Mouse (Mus musculus): ENCODE measurements around the gene Grpr. TPM values are rescaled to one million over a fixed set of nuclear protein-coding genes. Genes with fewer than 3 reads are reported as not detected.

Grpr gene
- 0.25 and 0.26 TPM in 2 replicates for polyA plus RNA-seq (2015; fragmentation: Nextera tagmentation; extraction: Ambion mirVana)

GRCm38 (mm10) chrX:163549666-163550065 is at the start of gene Grpr:
TSS of gene Grpr (minus strand) at chrX:163549677.
- Histone ChIP-seq H3K9me3 (replicated peaks) (no peaks in the 10 kb centered on the region), H3K4me1 (no peaks in the 10 kb centered on the region), H3K4me3 (no peak within 1 kb of the TSS), H3K4me2 (no peak within 1 kb of the TSS), H3K27me3 (peaks cover 12% of the 10 kb centered on the region; the same call in 1 of the 2 replicates), H3K27ac (no peak within 1 kb of the TSS), H3K36me3 (ENCODE audit: poor library complexity, severe bottlenecking) (no peaks in the 10 kb centered on the region), H3K9ac (no peak within 1 kb of the TSS)
- ATAC-seq, result peak; percentile 95
- 19% methylated on average over 7 of the region's 7 CpGs for WGBS

- no peak overlapping the region for H3K4me2 ChIP-seq
- H3K9ac ChIP-seq, result no peak overlapping the region
- peaks cover 4% of the 10 kb centered on the region; the same call in 1 of the 2 replicates for H3K27me3 ChIP-seq
- no peak overlapping the region for H3K27ac ChIP-seq
- no peaks in the 10 kb centered on the region for H3K4me1 ChIP-seq
- no peaks in the 10 kb centered on the region for H3K36me3 ChIP-seq (ENCODE audit: poor library complexity, severe bottlenecking)
- no peak overlapping the region for H3K4me3 ChIP-seq
- ATAC-seq, result no peak
- H3K9me3 ChIP-seq (replicated peaks), result no peaks in the 10 kb centered on the region
- WGBS, result 76% methylated on average over 3 of the region's 3 CpGs
Observed at GRCm38 (mm10) chrX:163560521-163560920, 11.0 kb upstream of the Grpr start.

- no peaks in the 10 kb centered on the region for H3K4me1 ChIP-seq
- no peaks in the 10 kb centered on the region for H3K9me3 ChIP-seq (replicated peaks)
- 73% methylated on average over 5 of the region's 5 CpGs for WGBS
- H3K36me3 ChIP-seq (ENCODE audit: poor library complexity, severe bottlenecking), result no peaks in the 10 kb centered on the region
- H3K4me2 ChIP-seq, result no peak overlapping the region
- H3K27me3 ChIP-seq, result peaks cover 16% of the 10 kb centered on the region; the same call in 1 of the 2 replicates
- no peak overlapping the region for H3K27ac ChIP-seq
- ATAC-seq, result no peak
- no peak overlapping the region for H3K4me3 ChIP-seq
- no peak overlapping the region for H3K9ac ChIP-seq
Observed at GRCm38 (mm10) chrX:163547042-163547441, 2.4 kb downstream of the Grpr start.

GRCm38 (mm10) chrX:163532836-163533235 is 16.6 kb downstream of the Grpr start:
- H3K9ac ChIP-seq, result no peak overlapping the region
- H3K27me3 ChIP-seq, result 0 out of 2 replicates have a peak, but pooled peaks cover 3% of the 10 kb centered on the region
- no peaks in the 10 kb centered on the region for H3K4me1 ChIP-seq
- H3K4me3 ChIP-seq, result no peak overlapping the region
- H3K36me3 ChIP-seq (ENCODE audit: poor library complexity, severe bottlenecking), result no peaks in the 10 kb centered on the region
- WGBS, result 70% methylated on average over 2 of the region's 2 CpGs
- H3K9me3 ChIP-seq (replicated peaks), result no peaks in the 10 kb centered on the region
- no peak overlapping the region for H3K27ac ChIP-seq
- no peak overlapping the region for H3K4me2 ChIP-seq
- no peak for ATAC-seq

GRCm38 (mm10) chrX:163518963-163519541 is 30.4 kb downstream of the Grpr start:
- Histone ChIP-seq H3K27me3 (no peaks in the 10 kb centered on the region; the same call in 1 of the 2 replicates), H3K9ac (no peak overlapping the region), H3K36me3 (ENCODE audit: poor library complexity, severe bottlenecking) (no peaks in the 10 kb centered on the region), H3K4me2 (no peak overlapping the region), H3K4me3 (no peak overlapping the region), H3K27ac (no peak overlapping the region), H3K9me3 (replicated peaks) (no peaks in the 10 kb centered on the region), H3K4me1 (no peaks in the 10 kb centered on the region)
- ATAC-seq, result no peak
- 78% methylated on average over 4 of the region's 4 CpGs for WGBS

GRCm38 (mm10) chrX:163511766-163512165 is 37.7 kb downstream of the Grpr start:
- 54% methylated on average over 2 of the region's 2 CpGs for WGBS
- no peak for ATAC-seq

GRCm38 (mm10) chrX:163502088-163502487 is 47.4 kb downstream of the Grpr start:
- no peak overlapping the region for H3K4me3 ChIP-seq
- 79% methylated on average over 3 of the region's 3 CpGs for WGBS
- H3K27ac ChIP-seq, result no peak overlapping the region
- no peaks in the 10 kb centered on the region for H3K36me3 ChIP-seq (ENCODE audit: poor library complexity, severe bottlenecking)
- H3K4me2 ChIP-seq, result no peak overlapping the region
- no peak overlapping the region for H3K9ac ChIP-seq
- H3K27me3 ChIP-seq, result no peaks in the 10 kb centered on the region
- H3K9me3 ChIP-seq (replicated peaks), result no peaks in the 10 kb centered on the region
- no peak for ATAC-seq
- H3K4me1 ChIP-seq, result no peaks in the 10 kb centered on the region

More at GRCm38 (mm10) chrX:163511766-163512165, 37.7 kb downstream of the Grpr start:
- Histone ChIP-seq H3K27ac (no peak overlapping the region), H3K4me3 (no peak overlapping the region), H3K27me3 (peaks cover 2% of the 10 kb centered on the region; the same call in 1 of the 2 replicates), H3K9ac (no peak overlapping the region), H3K4me1 (no peaks in the 10 kb centered on the region), H3K9me3 (replicated peaks) (no peaks in the 10 kb centered on the region), H3K4me2 (no peak overlapping the region), H3K36me3 (ENCODE audit: poor library complexity, severe bottlenecking) (no peaks in the 10 kb centered on the region)

Other genes starting within 250 kb of the Grpr start
- gene Rnf138rt1, start 211.7 kb upstream of the Grpr start, polyA plus RNA-seq (2015; fragmentation: Nextera tagmentation; extraction: Ambion mirVana), result 1.3 and 2.3 TPM in 2 replicates

Data from forebrain, embryonic 13.5 days (tissue).